Mouse (Mus musculus): ENCODE measurements at regions not wholly inside any gene's neighbourhood (a gene's known extent, or its start where the extent isn't known, plus 50 kb on each side); places are given as distances from the start of the nearest gene placed in this dataset.
"Not testable (repeated sequence)": the region's sequence is repeated elsewhere in the genome, so short reads cannot be mapped to it uniquely, and the experiment has no call there.

- no peaks in the 10 kb centered on the region for H3K4me1 ChIP-seq (replicated peaks; ENCODE audit: insufficient read depth, low read length)
- H3K4me3 ChIP-seq (replicated peaks; ENCODE audit: low read depth, low read length), result no peak overlapping the region
- no peaks in the 10 kb centered on the region for H3K27me3 ChIP-seq (ENCODE audit: insufficient read depth, low read length)
- no peak for DNase-seq (ENCODE audit: low spot score)
- no peak overlapping the region for H3K9ac ChIP-seq (ENCODE audit: low read depth, low read length)
- TF ChIP-seq CTCF (IDR thresholded peaks at IDR 0.05; ENCODE audit: low read depth), result no peak
- ATAC-seq (replicated peaks; ENCODE audit: low FRiP score, low read depth), result no peak
- H3K4me2 ChIP-seq (ENCODE audit: low read length), result no peak overlapping the region
- H3K36me3 ChIP-seq (ENCODE audit: insufficient read depth, low read length), result no peaks in the 10 kb centered on the region
- H3K9me3 ChIP-seq (replicated peaks; ENCODE audit: low read length), result no peaks in the 10 kb centered on the region
- no peak overlapping the region for H3K27ac ChIP-seq
- 36% methylated on average over 9 of the region's 9 CpGs for WGBS
Observed at GRCm38 (mm10) chr13:52306783-52307440, 224.2 kb downstream of the Diras2 start.

GRCm38 (mm10) chr13:52310954-52311353, 220.1 kb downstream of the Diras2 start:
- Histone ChIP-seq H3K4me2 (ENCODE audit: low read length) (no peak overlapping the region), H3K4me3 (replicated peaks; ENCODE audit: low read depth, low read length) (no peak overlapping the region), H3K36me3 (ENCODE audit: insufficient read depth, low read length) (no peaks in the 10 kb centered on the region), H3K27ac (no peak overlapping the region), H3K9me3 (replicated peaks; ENCODE audit: low read length) (no peaks in the 10 kb centered on the region), H3K27me3 (ENCODE audit: insufficient read depth, low read length) (no peaks in the 10 kb centered on the region), H3K4me1 (replicated peaks; ENCODE audit: insufficient read depth, low read length) (no peaks in the 10 kb centered on the region), H3K9ac (ENCODE audit: low read depth, low read length) (no peak overlapping the region)
- ATAC-seq (replicated peaks; ENCODE audit: low FRiP score, low read depth) (no peak), DNase-seq (ENCODE audit: low spot score) (no peak)
- TF ChIP-seq CTCF (IDR thresholded peaks at IDR 0.05; ENCODE audit: low read depth), result no peak
- 15% methylated on average over 2 of the region's 2 CpGs for WGBS

- Histone ChIP-seq H3K4me1 (replicated peaks; ENCODE audit: insufficient read depth, low read length) (no peaks in the 10 kb centered on the region), H3K4me2 (ENCODE audit: low read length) (no peak overlapping the region), H3K9ac (ENCODE audit: low read depth, low read length) (no peak overlapping the region), H3K9me3 (replicated peaks; ENCODE audit: low read length) (no peaks in the 10 kb centered on the region), H3K27me3 (ENCODE audit: insufficient read depth, low read length) (no peaks in the 10 kb centered on the region), H3K27ac (no peak overlapping the region), H3K36me3 (ENCODE audit: insufficient read depth, low read length) (no peaks in the 10 kb centered on the region), H3K4me3 (replicated peaks; ENCODE audit: low read depth, low read length) (no peak overlapping the region)
- DNase-seq (ENCODE audit: low spot score) (no peak), ATAC-seq (replicated peaks; ENCODE audit: low FRiP score, low read depth) (no peak)
- TF ChIP-seq CTCF (IDR thresholded peaks at IDR 0.05; ENCODE audit: low read depth), result no peak
- WGBS, result 93% methylated on average over 2 of the region's 2 CpGs
Observed at GRCm38 (mm10) chr13:52318276-52318675, 212.8 kb downstream of the Diras2 start.

GRCm38 (mm10) chr13:52323691-52324090, 207.4 kb downstream of the Diras2 start:
- Histone ChIP-seq H3K27ac (no peak overlapping the region), H3K9me3 (replicated peaks; ENCODE audit: low read length) (no peaks in the 10 kb centered on the region), H3K9ac (ENCODE audit: low read depth, low read length) (no peak overlapping the region), H3K4me2 (ENCODE audit: low read length) (no peak overlapping the region), H3K4me1 (replicated peaks; ENCODE audit: insufficient read depth, low read length) (no peaks in the 10 kb centered on the region), H3K27me3 (ENCODE audit: insufficient read depth, low read length) (no peaks in the 10 kb centered on the region), H3K36me3 (ENCODE audit: insufficient read depth, low read length) (no peaks in the 10 kb centered on the region), H3K4me3 (replicated peaks; ENCODE audit: low read depth, low read length) (no peak overlapping the region)
- TF ChIP-seq CTCF (IDR thresholded peaks at IDR 0.05; ENCODE audit: low read depth), result no peak
- ATAC-seq (replicated peaks; ENCODE audit: low FRiP score, low read depth) (no peak), DNase-seq (ENCODE audit: low spot score) (no peak)
- 51% methylated on average over 3 of the region's 3 CpGs for WGBS

- WGBS, result 78% methylated on average over 3 of the region's 3 CpGs
- not testable (repeated sequence) for DNase-seq (ENCODE audit: low spot score)
Observed at GRCm38 (mm10) chr13:52324378-52324777, 206.7 kb downstream of the Diras2 start.

GRCm38 (mm10) chr13:52325647-52326046, 205.4 kb downstream of the Diras2 start:
- not testable (repeated sequence) for H3K27ac ChIP-seq; DNase-seq (ENCODE audit: low spot score); ATAC-seq (replicated peaks; ENCODE audit: low FRiP score, low read depth)

More at GRCm38 (mm10) chr13:52324378-52324777, 206.7 kb downstream of the Diras2 start:
- ATAC-seq (replicated peaks; ENCODE audit: low FRiP score, low read depth); H3K27me3 ChIP-seq (ENCODE audit: insufficient read depth, low read length); H3K4me1 ChIP-seq (replicated peaks; ENCODE audit: insufficient read depth, low read length); H3K36me3 ChIP-seq (ENCODE audit: insufficient read depth, low read length); H3K4me3 ChIP-seq (replicated peaks; ENCODE audit: low read depth, low read length); H3K27ac ChIP-seq; H3K9me3 ChIP-seq (replicated peaks; ENCODE audit: low read length); H3K4me2 ChIP-seq (ENCODE audit: low read length); H3K9ac ChIP-seq (ENCODE audit: low read depth, low read length): not testable (repeated sequence)

GRCm38 (mm10) chr13:52327734-52328133, 203.3 kb downstream of the Diras2 start:
- Histone ChIP-seq H3K27me3 (ENCODE audit: insufficient read depth, low read length) (no peaks in the 10 kb centered on the region), H3K9ac (ENCODE audit: low read depth, low read length) (no peak overlapping the region), H3K4me3 (replicated peaks; ENCODE audit: low read depth, low read length) (no peak overlapping the region), H3K36me3 (ENCODE audit: insufficient read depth, low read length) (no peaks in the 10 kb centered on the region), H3K9me3 (replicated peaks; ENCODE audit: low read length) (no peaks in the 10 kb centered on the region), H3K27ac (no peak overlapping the region), H3K4me2 (ENCODE audit: low read length) (no peak overlapping the region), H3K4me1 (replicated peaks; ENCODE audit: insufficient read depth, low read length) (no peaks in the 10 kb centered on the region)
- ATAC-seq (replicated peaks; ENCODE audit: low FRiP score, low read depth) (no peak), DNase-seq (ENCODE audit: low spot score) (no peak)
- TF ChIP-seq CTCF (IDR thresholded peaks at IDR 0.05; ENCODE audit: low read depth), result no peak
- 87% methylated on average over 9 of the region's 9 CpGs for WGBS

More at GRCm38 (mm10) chr13:52325647-52326046, 205.4 kb downstream of the Diras2 start:
- H3K36me3 ChIP-seq (ENCODE audit: insufficient read depth, low read length); H3K27me3 ChIP-seq (ENCODE audit: insufficient read depth, low read length); H3K9me3 ChIP-seq (replicated peaks; ENCODE audit: low read length); H3K4me1 ChIP-seq (replicated peaks; ENCODE audit: insufficient read depth, low read length); H3K9ac ChIP-seq (ENCODE audit: low read depth, low read length); H3K4me3 ChIP-seq (replicated peaks; ENCODE audit: low read depth, low read length); H3K4me2 ChIP-seq (ENCODE audit: low read length): not testable (repeated sequence)
- 86% methylated on average over 6 of the region's 6 CpGs for WGBS
